Mouse (Mus musculus) MEL (cell line): ENCODE data around the gene Pcca. TPM values are rescaled to one million over a fixed set of nuclear protein-coding genes. Genes with fewer than 3 reads are reported as not detected.

Source experiments
- DNase-seq: peaks from one replicate; pipeline ENCODE4 v3.0.0; 2011; ENCODE audit warnings: low read depth, low spot score
- H3K27ac ChIP-seq: 2 replicates; pipeline ENCODE4 v1.5.1; 2012; ENCODE audit warnings: low read depth, mild to moderate bottlenecking, control low read depth, low read length, moderate library complexity; ENCODE audit not compliant: control insufficient read depth
- H3K27me3 ChIP-seq, 2 experiments: fragments of 150-350 bp in 1 of 2; sonication (generic) in 1 of 2; 2 replicates each; pipeline ENCODE4 v1.6.1; 2012; ENCODE audit warnings: low read length in 2 of 2, mild to moderate bottlenecking in 2 of 2, improper control_type of control experiment in 1 of 2, moderate library complexity in 1 of 2; ENCODE audit not compliant: insufficient read depth in 2 of 2, control insufficient read depth in 1 of 2
- H3K36me3 ChIP-seq, 2 experiments: 2 replicates each; pipeline ENCODE4 v1.6.1; 2012 to 2014; ENCODE audit warnings: low read length in 2 of 2, improper control_type of control experiment in 1 of 2, inconsistent platforms in 1 of 2, mild to moderate bottlenecking in 1 of 2; ENCODE audit not compliant: insufficient read depth in 2 of 2, control insufficient read depth in 1 of 2
- H3K4me1 ChIP-seq, 2 experiments: fragments of 150-350 bp in 1 of 2; sonication (generic) in 1 of 2; 2 replicates each; pipeline ENCODE4 v1.6.1; 2012; ENCODE audit warnings: low read length in 2 of 2, improper control_type of control experiment in 1 of 2, mild to moderate bottlenecking in 1 of 2; ENCODE audit not compliant: insufficient read depth in 2 of 2, control insufficient read depth in 1 of 2
- H3K4me3 ChIP-seq, 2 experiments: fragments of 150-350 bp in 1 of 2; sonication (generic) in 1 of 2; 2 replicates each; pipeline ENCODE4 v1.5.1; 2012; ENCODE audit warnings: low read depth in 2 of 2, low read length in 2 of 2, mild to moderate bottlenecking in 2 of 2, moderate library complexity in 2 of 2, control low read depth in 1 of 2, improper control_type of control experiment in 1 of 2; ENCODE audit not compliant: control insufficient read depth in 1 of 2, insufficient read depth in 1 of 2
- H3K79me2 ChIP-seq: 2 replicates; pipeline ENCODE4 v1.6.1; 2012; ENCODE audit warnings: mild to moderate bottlenecking, low read length, moderate library complexity; ENCODE audit not compliant: control insufficient read depth, poor library complexity, insufficient read depth
- H3K9ac ChIP-seq: 2 replicates; pipeline ENCODE4 v1.6.1; 2012; ENCODE audit warnings: low read depth, mild to moderate bottlenecking, control low read depth, low read length, moderate library complexity; ENCODE audit not compliant: control insufficient read depth, poor library complexity, severe bottlenecking
- H3K9me3 ChIP-seq: fragments of 150-350 bp; sonication (generic); replicated peaks from 2 replicates; pipeline ENCODE4 v1.6.1; 2012; ENCODE audit warnings: mild to moderate bottlenecking, low read length, improper control_type of control experiment, moderate library complexity; ENCODE audit not compliant: insufficient read depth
- CHD1 ChIP-seq: IDR thresholded peaks from 2 replicates; pipeline ENCODE4 v1.6.1; 2012; ENCODE audit warnings: low read depth, mild to moderate bottlenecking, inconsistent platforms, low read length, improper control_type of control experiment
- CHD2 ChIP-seq: IDR thresholded peaks from 2 replicates; pipeline ENCODE4 v1.6.1; 2011; ENCODE audit warnings: low read length, improper control_type of control experiment
- E2F4 ChIP-seq: IDR thresholded peaks from 2 replicates; pipeline ENCODE4 v1.6.1; 2011; ENCODE audit warnings: low read depth, low read length, improper control_type of control experiment, borderline replicate concordance
- ETS1 ChIP-seq: IDR thresholded peaks from 2 replicates; pipeline ENCODE4 v1.6.1; 2012; ENCODE audit warnings: low read depth, mild to moderate bottlenecking, inconsistent platforms, low read length, improper control_type of control experiment, moderate library complexity
- HCFC1 ChIP-seq: IDR thresholded peaks from 2 replicates; pipeline ENCODE4 v1.6.1; 2012; ENCODE audit warnings: low read depth, mild to moderate bottlenecking, inconsistent platforms, low read length, improper control_type of control experiment, moderate library complexity
- KAT2A ChIP-seq: conservative IDR thresholded peaks from 2 replicates; pipeline ENCODE4 v1.6.1; 2012; ENCODE audit warnings: low read depth, low read length, improper control_type of control experiment, inconsistent platforms
- MAFK ChIP-seq: IDR thresholded peaks from 2 replicates; pipeline ENCODE4 v1.6.1; 2011; ENCODE audit warnings: low read depth, mild to moderate bottlenecking, low read length, improper control_type of control experiment, borderline replicate concordance
- MAX ChIP-seq: IDR thresholded peaks from 2 replicates; pipeline ENCODE4 v1.6.1; 2011; ENCODE audit warnings: low read length, improper control_type of control experiment
- MAZ ChIP-seq: IDR thresholded peaks from 2 replicates; pipeline ENCODE4 v1.6.1; 2012; ENCODE audit warnings: low read depth, mild to moderate bottlenecking, inconsistent platforms, low read length, improper control_type of control experiment
- MYC ChIP-seq: IDR thresholded peaks from 2 replicates; pipeline ENCODE4 v1.6.1; 2011; ENCODE audit warnings: low read depth, mild to moderate bottlenecking, low read length, improper control_type of control experiment, moderate library complexity
- NELFE ChIP-seq: IDR thresholded peaks from 2 replicates; pipeline ENCODE4 v1.6.1; 2011; ENCODE audit warnings: low read depth, low read length, improper control_type of control experiment
- NRF1 ChIP-seq: IDR thresholded peaks from 2 replicates; pipeline ENCODE4 v1.6.1; 2014; ENCODE audit warnings: low read depth, mild to moderate bottlenecking, inconsistent platforms, low read length, improper control_type of control experiment, moderate library complexity; ENCODE audit not compliant: poor library complexity, insufficient read depth, severe bottlenecking
- POLR2AphosphoS5 ChIP-seq: IDR thresholded peaks from 2 replicates; pipeline ENCODE4 v1.6.1; 2012; ENCODE audit warnings: low read depth, borderline replicate concordance, mild to moderate bottlenecking, inconsistent platforms, low read length, moderate library complexity, mixed read lengths
- RAD21 ChIP-seq: IDR thresholded peaks from 2 replicates; pipeline ENCODE4 v1.6.1; 2011; ENCODE audit warnings: mild to moderate bottlenecking, low read depth, low read length, improper control_type of control experiment
- SIN3A ChIP-seq: IDR thresholded peaks from 2 replicates; pipeline ENCODE4 v1.6.1; 2012; ENCODE audit warnings: low read length, improper control_type of control experiment, inconsistent platforms
- SMC3 ChIP-seq: IDR thresholded peaks from 2 replicates; pipeline ENCODE4 v1.6.1; 2011; ENCODE audit warnings: low read depth, low read length, improper control_type of control experiment
- TBP ChIP-seq: IDR thresholded peaks from 2 replicates; pipeline ENCODE4 v1.8.0; 2011; ENCODE audit warnings: low read depth, low read length, improper control_type of control experiment
- UBTF ChIP-seq: IDR thresholded peaks from 2 replicates; pipeline ENCODE4 v1.6.1; 2012; ENCODE audit warnings: low read depth, mild to moderate bottlenecking, inconsistent platforms, low read length, improper control_type of control experiment, moderate library complexity, borderline replicate concordance; ENCODE audit not compliant: insufficient read depth
- USF1 ChIP-seq: IDR thresholded peaks from 2 replicates; pipeline ENCODE4 v1.6.1; 2014; ENCODE audit warnings: low read depth, mild to moderate bottlenecking, inconsistent platforms, low read length, improper control_type of control experiment, moderate library complexity
- ZC3H11A ChIP-seq: IDR thresholded peaks from 2 replicates; pipeline ENCODE4 v1.6.1; 2012; ENCODE audit warnings: low read depth, mild to moderate bottlenecking, inconsistent platforms, low read length, improper control_type of control experiment
- ZNF384 ChIP-seq: IDR thresholded peaks from 2 replicates; pipeline ENCODE4 v1.6.1; 2012; ENCODE audit warnings: low read depth, mild to moderate bottlenecking, inconsistent platforms, low read length, improper control_type of control experiment
- polyA plus RNA-seq, 2 experiments: library from polyadenylated mRNA; stranded (reverse) in 1 of 2; unstranded in 1 of 2; fragments of >175 nt in 1 of 2; fragments of >200 nt in 1 of 2; gene quantifications; 2 replicates each; pipeline versions ENCODE4 v1.2.1 to v1.2.4; 2012; ENCODE audit warnings: low replicate concordance in 2 of 2, low read depth in 1 of 2; ENCODE audit not compliant: insufficient read length in 2 of 2, insufficient read depth in 1 of 2, missing spikeins in 1 of 2
- total RNA-seq: library from RNA; depleted of rRNA; stranded (reverse); fragments of 300-350 nt; gene quantifications from 2 replicates; pipeline ENCODE4 v1.2.3, GENCODE M21; 2012

Pcca gene
- total and polyA plus RNA-seq, 3 experiments = 21.2 to 22.7 TPM; not detected in 1

DNA sequence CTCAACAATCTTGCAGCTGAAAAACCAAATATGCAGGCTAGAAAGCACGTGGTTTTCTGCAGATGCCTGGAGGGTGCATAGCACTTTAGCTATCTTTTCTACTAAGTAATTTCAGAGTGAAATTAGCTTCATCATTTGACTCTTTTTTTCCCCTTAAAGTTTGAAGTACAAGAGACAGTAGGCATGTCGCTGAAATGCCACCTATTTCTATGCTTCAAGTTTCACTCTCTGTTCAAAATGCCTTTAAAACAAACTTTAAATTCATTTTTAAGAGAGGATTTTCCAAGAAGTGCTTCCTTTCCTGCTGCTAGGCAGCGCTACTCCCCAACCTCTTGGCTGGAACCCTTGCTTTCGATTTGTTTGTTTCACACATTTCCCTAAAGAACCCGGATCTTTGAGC, 45.1 kb upstream of the Pcca start:
- no peak overlapping the region for H3K9ac ChIP-seq
- DNase-seq = no peak
- H3K79me2 ChIP-seq = no peaks in the 10 kb centered on the region
- TF ChIP-seq NELFE = no peak
- no peaks in the 10 kb centered on the region for H3K4me1 ChIP-seq
- no peaks in the 10 kb centered on the region for H3K27me3 ChIP-seq
- no peak overlapping the region for H3K4me3 ChIP-seq
- no peak overlapping the region for H3K27ac ChIP-seq
- H3K9me3 ChIP-seq = no peaks in the 10 kb centered on the region
- H3K36me3 ChIP-seq = no peaks in the 10 kb centered on the region

DNA sequence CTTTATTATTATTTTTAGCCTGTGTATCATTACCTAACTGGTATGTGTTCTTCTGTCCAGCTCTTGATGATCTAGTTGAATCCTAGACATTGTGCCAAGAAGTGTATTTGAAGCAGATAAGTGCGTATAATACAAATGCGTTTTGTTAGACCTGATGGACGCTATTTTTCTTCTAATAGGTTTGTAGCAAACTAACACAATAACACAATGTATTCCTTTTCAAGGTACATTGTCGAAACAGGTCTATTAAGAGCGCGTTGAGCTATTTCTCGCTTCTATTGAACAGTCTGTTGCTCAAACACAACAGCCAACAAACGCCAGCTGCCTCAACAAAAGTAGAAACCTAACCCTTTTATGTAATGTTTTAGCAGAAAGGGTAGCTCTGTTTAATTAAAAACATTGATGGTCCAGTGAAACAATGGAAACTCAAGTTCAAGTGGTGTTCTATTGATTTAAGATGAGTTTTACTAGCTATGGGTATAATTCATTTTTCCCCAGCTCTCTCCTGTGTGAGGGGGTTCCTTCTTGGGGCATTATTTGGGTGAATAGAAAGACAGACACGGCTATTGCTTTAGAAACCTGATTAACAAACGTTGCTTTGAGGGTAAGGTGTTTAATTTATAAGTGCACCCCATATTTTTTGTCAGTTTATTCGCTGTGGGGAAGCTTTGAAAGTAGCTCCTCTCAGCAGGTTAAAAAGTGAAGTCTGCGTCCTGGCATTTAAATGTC, 44.3 kb upstream of the Pcca start:
- no peaks in the 10 kb centered on the region for H3K27me3 ChIP-seq
- TF ChIP-seq ZC3H11A (no peak), RAD21 (no peak), UBTF (no peak), USF1 (no peak), MAX (no peak), MAFK (no peak), NRF1 (no peak), SIN3A (no peak), MAZ (no peak), SMC3 (no peak), CHD2 (no peak), ZNF384 (no peak), E2F4 (no peak), CHD1 (no peak), POLR2AphosphoS5 (no peak), ETS1 (no peak), TBP (no peak), KAT2A (no peak), HCFC1 (no peak), MYC (no peak)
- TF ChIP-seq, all 39 proteins: peak for 0
- no peaks in the 10 kb centered on the region for H3K79me2 ChIP-seq
- no peak overlapping the region for H3K4me3 ChIP-seq
- no peak overlapping the region for H3K27ac ChIP-seq
- H3K9me3 ChIP-seq = no peaks in the 10 kb centered on the region
- H3K9ac ChIP-seq = no peak overlapping the region
- H3K4me1 ChIP-seq = no peaks in the 10 kb centered on the region
- DNase-seq = no peak
- no peaks in the 10 kb centered on the region for H3K36me3 ChIP-seq
